Mouse (Mus musculus) gastrocnemius, adult 8-10 months (tissue): ENCODE results near the gene Golm1. TPM values are rescaled to one million over a fixed set of nuclear protein-coding genes. Genes with fewer than 3 reads are reported as not detected.
"Not testable (repeated sequence)": the region's sequence is repeated elsewhere in the genome, so short reads cannot be mapped to it uniquely, and the experiment has no call there.

Experiments
- DNase-seq, 2 experiments: peaks; one replicate each; pipeline ENCODE4 v3.0.0; 2022; ENCODE audit warnings: low spot score in 2 of 2
- total RNA-seq, 4 experiments: library from RNA; stranded (reverse); gene quantifications; 2 replicates each; pipeline ENCODE4 v1.2.4; 2022

Gene Golm1
- total RNA-seq = 1 to 10 TPM; 5.5 to 9.3 (median 7.5) TPM

GRCm38 (mm10) chr13:59675151-59676011 is at the start of gene Golm1:
Gene Golm1, minus strand, starts transcription at chr13:59675811.
- DNase-seq = peak in 1 of 2 experiments; percentile 15

GRCm38 (mm10) chr13:59722089-59722488 is 46.5 kb upstream of the Golm1 start:
- not testable (repeated sequence) for DNase-seq

GRCm38 (mm10) chr13:59719475-59719874 is 43.9 kb upstream of the Golm1 start:
- no peak for DNase-seq

GRCm38 (mm10) chr13:59718857-59719440 is 43.3 kb upstream of the Golm1 start:
- DNase-seq = not testable (repeated sequence)

GRCm38 (mm10) chr13:59713710-59714109 is 38.1 kb upstream of the Golm1 start:
- no peak for DNase-seq

GRCm38 (mm10) chr13:59711984-59712383 is 36.4 kb upstream of the Golm1 start, which contains the start of gene Spata31d1b:
Gene Spata31d1b, plus strand, starts transcription at chr13:59712284.
- not testable (repeated sequence) for DNase-seq

- DNase-seq = no peak
Measured at GRCm38 (mm10) chr13:59710230-59710629, 34.6 kb upstream of the Golm1 start, which contains the start of gene Spata31d1a. Gene Spata31d1a, minus strand, starts transcription at chr13:59710330.

- DNase-seq = no peak
Measured at GRCm38 (mm10) chr13:59704562-59704961, 29.0 kb upstream of the Golm1 start.

GRCm38 (mm10) chr13:59703514-59703913 is 27.9 kb upstream of the Golm1 start:
- no peak for DNase-seq

GRCm38 (mm10) chr13:59700137-59700536 is 24.5 kb upstream of the Golm1 start:
- not testable (repeated sequence) for DNase-seq

- no peak for DNase-seq
Measured at GRCm38 (mm10) chr13:59699131-59699530, 23.5 kb upstream of the Golm1 start.

GRCm38 (mm10) chr13:59695781-59696180 is 20.2 kb upstream of the Golm1 start:
- DNase-seq = no peak

GRCm38 (mm10) chr13:59694008-59694407 is 18.4 kb upstream of the Golm1 start, which contains the start of gene 4921517D22Rik:
Gene 4921517D22Rik, minus strand, starts transcription at chr13:59694108.
- no peak for DNase-seq

- no peak for DNase-seq
Measured at GRCm38 (mm10) chr13:59691478-59691877, 15.9 kb upstream of the Golm1 start.

- no peak for DNase-seq
Measured at GRCm38 (mm10) chr13:59690576-59690975, 15.0 kb upstream of the Golm1 start.

- DNase-seq = no peak
Measured at GRCm38 (mm10) chr13:59689843-59690242, 14.2 kb upstream of the Golm1 start.

- DNase-seq = no peak
Measured at GRCm38 (mm10) chr13:59689313-59689712, 13.7 kb upstream of the Golm1 start.

GRCm38 (mm10) chr13:59688338-59688770 is 12.7 kb upstream of the Golm1 start:
- no peak for DNase-seq

- no peak for DNase-seq
Measured at GRCm38 (mm10) chr13:59685236-59685635, 9.6 kb upstream of the Golm1 start.

GRCm38 (mm10) chr13:59682629-59683028 is 7.0 kb upstream of the Golm1 start:
- no peak for DNase-seq

- DNase-seq = no peak
Measured at GRCm38 (mm10) chr13:59679908-59680307, 4.3 kb upstream of the Golm1 start.

GRCm38 (mm10) chr13:59679306-59679705 is 3.7 kb upstream of the Golm1 start:
- DNase-seq = no peak
